Mouse (Mus musculus): ENCODE measurements around the gene Nucks1.

Nucks1 gene

GRCm38 (mm10) chr1:131965818-131966217 lies 55.5 kb downstream of the Nucks1 start:
- DNase-seq (ENCODE audit: low spot score in 2 of 2), result no peak

DNA sequence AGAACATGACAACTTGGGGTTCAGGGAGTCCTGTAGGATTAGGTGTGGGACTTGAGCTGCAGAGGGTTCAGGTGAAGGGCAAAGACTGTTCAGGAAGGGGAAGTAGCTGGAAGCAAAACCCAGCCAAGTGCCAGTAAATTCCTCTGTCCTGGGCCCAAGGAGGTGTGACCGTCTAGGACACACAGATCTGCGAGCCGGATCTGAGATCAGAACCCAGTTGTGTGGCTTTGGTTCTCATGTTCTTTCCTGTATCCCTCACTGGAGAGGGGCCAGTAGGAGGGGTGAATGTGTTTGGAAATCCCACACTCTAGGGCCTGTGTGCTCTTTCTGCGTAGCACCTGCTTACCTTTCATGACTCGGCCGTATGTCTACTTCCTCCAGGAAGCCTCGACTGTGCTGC lies 57.0 kb downstream of the Nucks1 start:
- no peak for DNase-seq (ENCODE audit: low spot score in 2 of 2)

GRCm38 (mm10) chr1:131968556-131968955 lies 58.2 kb downstream of the Nucks1 start:
- no peak for DNase-seq (ENCODE audit: low spot score in 2 of 2)

DNA sequence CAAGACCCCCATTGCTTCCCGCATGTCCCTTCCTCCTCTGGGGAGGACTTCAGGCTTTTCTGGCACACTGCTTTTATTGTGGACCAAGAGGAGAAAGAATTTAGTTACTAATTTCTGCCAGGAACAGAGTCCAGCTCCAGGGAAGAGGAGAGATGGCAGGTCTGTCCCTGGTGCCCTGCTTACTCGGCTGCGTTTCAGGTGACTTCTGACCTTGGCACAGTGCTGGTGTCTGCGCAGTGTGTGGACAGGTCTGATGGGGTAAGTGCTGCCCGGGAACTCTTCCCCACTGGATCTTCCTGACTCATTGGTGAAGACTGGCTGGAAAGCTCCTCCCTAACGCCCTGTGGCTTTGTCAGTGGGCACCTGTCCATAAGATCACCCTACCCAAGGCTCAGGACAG lies 58.6 kb downstream of the Nucks1 start:
- no peak for DNase-seq (ENCODE audit: low spot score in 2 of 2)

DNA sequence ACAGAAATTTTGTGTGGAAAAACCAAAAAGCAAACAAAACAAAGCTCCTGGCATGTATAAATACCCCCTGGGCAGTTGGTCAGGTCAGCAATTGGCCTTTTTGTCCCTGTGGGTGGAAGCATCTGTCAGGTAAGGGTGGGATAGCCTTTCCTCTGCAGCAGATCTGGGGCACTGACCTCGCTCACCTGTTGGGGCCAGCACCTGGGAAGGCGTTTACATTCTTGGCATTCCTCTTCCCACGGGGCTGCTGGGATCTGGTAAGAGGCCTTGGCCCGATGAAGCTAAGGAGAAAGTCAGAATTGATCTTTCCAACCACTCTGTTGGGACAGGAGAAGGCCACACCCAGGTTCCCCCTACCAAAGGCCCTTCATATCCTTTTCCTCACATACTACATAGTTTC lies 59.5 kb downstream of the Nucks1 start:
- no peak for DNase-seq (ENCODE audit: low spot score in 2 of 2)

DNA sequence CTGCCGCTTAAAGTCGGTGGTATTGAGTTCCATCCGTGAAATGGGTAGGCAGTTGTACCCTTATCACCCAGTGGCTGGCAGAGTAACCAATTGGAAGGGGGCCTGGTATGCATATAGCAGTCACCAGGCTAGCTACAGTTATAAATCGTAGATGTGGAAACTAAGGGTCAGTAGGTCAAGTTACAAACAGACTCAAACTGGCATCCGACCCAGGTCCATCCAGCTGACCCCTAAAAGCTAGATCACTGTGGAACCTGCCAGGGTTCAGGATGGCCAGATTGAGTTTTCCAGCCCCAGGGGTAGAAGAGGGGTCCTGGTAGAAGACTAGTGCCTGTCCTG lies 60.0 kb downstream of the Nucks1 start:
- no peak for DNase-seq (ENCODE audit: low spot score in 2 of 2)

GRCm38 (mm10) chr1:131970661-131971520 lies 60.6 kb downstream of the Nucks1 start:
- peak in 1 of 2 experiments; percentile 33 for DNase-seq (ENCODE audit: low spot score in 2 of 2)

DNA sequence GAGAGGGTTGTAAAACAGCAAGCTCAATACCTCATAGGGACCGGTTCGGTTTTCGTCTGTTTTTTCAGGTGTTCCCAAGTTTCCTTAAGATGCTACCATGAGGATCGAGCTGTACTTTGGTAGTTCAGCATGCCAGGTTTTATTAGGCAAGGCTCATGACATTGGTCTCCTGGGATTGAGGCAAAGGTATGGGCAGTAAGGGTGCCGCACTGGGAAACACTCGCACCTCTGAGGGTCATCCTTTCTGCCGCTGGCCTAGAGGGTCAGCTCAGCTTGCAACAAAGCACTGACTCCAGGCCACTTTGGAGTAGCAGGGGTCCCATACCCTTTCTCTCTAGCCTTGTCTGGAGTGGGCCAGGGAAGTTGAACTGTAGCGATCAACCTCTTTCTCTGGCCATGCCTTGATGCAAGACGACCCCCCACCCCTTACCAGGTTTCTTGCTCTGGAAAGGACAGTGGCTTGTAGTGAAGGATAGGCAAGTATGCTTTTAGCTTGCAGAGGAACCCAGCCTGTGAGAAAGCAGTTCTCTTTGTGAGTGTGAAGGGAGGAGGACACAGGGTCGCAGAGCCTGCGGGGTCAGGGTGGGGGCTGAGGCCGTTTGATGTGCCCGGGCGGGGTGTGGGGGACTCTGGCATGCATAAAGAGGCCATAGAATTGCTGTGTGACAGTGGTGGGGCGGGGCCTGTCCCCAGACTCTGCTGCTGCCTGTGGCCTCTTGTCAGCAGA lies 61.6 kb downstream of the Nucks1 start:
- DNase-seq (ENCODE audit: low spot score in 2 of 2), result no peak

- no peak for DNase-seq (ENCODE audit: low spot score in 2 of 2)
These were observed 62.4 kb downstream of the Nucks1 start for GRCm38 (mm10) chr1:131972498-131973334.

GRCm38 (mm10) chr1:131973991-131974390 lies 63.7 kb downstream of the Nucks1 start:
- no peak for DNase-seq (ENCODE audit: low spot score in 2 of 2)

GRCm38 (mm10) chr1:131976886-131977285 lies 66.6 kb downstream of the Nucks1 start:
- no peak for DNase-seq (ENCODE audit: low spot score in 2 of 2)

DNA sequence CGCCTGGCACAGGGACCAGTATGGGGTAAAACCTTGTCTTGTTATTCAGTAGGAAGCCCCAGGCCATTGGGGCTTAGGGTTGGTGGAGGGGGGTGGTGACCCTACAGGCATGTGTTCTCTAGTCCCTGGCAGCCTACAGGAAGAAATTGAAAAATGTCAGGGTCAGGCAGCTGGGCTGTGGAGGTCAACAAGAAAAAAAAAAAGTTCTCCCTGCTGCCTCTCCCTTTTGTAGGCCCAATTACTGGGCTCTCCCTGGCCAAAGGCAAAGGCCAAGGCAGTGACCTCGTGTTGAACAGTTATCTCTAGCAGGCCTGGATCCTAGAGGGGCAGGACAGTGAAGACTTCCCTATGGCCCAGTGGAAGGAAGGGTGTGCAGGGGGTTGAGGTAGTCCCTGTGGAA lies 70.1 kb downstream of the Nucks1 start:
- DNase-seq (ENCODE audit: low spot score in 2 of 2), result no peak

DNA sequence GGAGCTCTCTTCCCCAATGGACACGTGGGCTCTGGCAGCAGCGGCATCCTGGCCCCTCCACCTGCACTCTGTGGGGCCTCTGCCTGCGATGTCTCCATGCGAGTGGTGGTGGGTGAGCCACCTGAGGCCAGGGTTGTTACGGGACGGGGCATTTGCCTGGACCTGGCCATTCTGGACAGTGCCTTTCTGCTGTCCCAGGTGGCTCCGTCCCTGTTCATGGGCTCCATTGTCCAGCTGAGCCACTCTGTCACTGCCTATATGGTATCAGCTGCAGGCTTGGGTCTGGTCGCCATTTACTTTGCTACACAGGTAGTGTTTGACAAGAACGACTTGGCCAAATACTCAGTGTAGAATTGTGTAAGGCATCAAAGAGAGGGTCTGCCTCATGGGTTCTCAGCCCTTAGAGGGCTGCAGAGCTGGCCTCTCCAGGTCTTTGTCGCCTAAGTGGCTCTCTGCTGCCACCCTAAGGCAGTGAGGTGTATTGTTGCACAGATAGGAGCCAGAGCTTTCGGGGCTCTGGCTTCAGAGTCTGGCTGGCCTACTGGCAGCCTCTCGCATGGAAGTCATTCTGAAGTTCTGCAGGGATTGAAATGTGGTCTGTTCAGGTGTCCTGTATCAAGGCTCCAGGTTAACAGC lies 71.2 kb downstream of the Nucks1 start:
- DNase-seq (ENCODE audit: low spot score in 2 of 2), result peak; percentile 62 to 81

DNA sequence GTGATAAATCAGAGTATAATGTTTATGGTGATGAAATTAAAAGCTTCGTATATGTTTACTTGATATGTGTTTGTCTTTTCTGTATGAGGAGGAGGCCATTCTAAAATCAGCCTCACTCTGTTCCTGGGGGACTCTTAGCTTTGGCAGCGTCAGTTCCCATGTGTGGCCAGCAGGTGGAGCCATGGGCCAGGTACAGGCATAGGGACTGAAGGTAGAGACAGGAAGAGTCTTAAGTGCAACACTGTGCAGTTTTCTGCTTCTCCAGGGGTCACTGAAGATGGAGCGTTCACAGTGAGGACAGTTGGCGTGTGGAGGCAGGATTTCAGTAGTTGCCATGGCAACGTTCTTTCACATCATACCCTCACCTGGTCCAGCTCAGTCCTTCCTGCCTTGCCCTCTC lies 72.6 kb downstream of the Nucks1 start:
- peak; percentile 75 to 89 for DNase-seq (ENCODE audit: low spot score in 2 of 2)

DNA sequence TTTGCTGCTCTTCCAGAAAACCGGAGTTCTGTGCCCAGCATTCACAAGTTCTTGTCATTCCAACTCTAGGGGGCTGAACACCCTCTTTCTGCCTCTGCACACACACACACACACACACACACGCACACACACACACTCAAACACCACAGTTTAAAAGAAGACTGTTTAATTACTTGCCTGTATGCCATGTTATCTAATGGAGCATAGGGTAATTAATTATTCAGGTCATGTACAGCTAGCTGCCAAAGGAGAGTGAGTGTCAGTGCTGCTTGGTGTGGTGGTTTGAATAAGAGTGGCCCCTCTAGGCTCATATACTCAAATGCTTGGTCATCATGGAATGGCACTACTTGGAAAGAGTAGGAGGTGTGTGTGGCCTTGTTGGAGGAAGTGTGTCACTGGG lies 73.5 kb downstream of the Nucks1 start:
- DNase-seq (ENCODE audit: low spot score in 2 of 2), result no peak

Measured in thymus, postnatal 10 days (tissue).